Mouse (Mus musculus) lung, postnatal 0 days (tissue): Measurements from ENCODE around the gene Plppr3.

Experiments
- CTCF ChIP-seq: IDR thresholded peaks from 2 replicates; pipeline ENCODE4 v1.5.1; 2016; ENCODE audit warnings: antibody characterized with exemption, mild to moderate bottlenecking
- EP300 ChIP-seq: IDR thresholded peaks from 2 replicates; pipeline ENCODE4 v1.6.1; 2016; ENCODE audit warnings: antibody characterized with exemption, mild to moderate bottlenecking, control low read depth

DNA sequence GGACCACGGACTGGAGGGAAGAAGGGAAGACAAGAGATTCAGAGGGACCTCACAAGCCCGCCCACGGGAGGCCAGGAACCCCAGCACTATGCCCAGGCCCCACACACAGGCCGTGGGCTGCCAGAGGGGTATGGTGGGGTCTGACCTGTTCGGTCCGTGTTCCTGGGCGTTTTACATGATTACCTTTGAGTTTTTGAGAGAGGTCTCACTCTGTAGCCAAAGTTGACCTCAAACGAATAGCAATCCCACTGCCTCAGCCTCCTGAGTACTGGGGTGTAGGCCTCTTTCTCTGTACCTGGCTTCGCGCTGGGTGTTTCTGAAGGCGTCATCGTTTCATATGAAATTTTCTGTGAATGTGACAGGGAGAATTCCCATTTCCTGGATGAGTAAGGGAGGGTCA is 52.7 kb downstream of the Plppr3 start:
- TF ChIP-seq CTCF = no peak
- TF ChIP-seq EP300 = no peak
